Mouse (Mus musculus) cerebellum, adult 2 months (tissue): ENCODE results near the gene Sh3tc1.

Experiments
- CTCF ChIP-seq: fragments of 200-500 bp; IDR thresholded peaks from 2 replicates; pipeline ENCODE4 v1.5.1; 2011; ENCODE audit warnings: low read depth, mild to moderate bottlenecking, control low read depth, low read length, moderate library complexity, borderline replicate concordance; ENCODE audit not compliant: insufficient read depth
- POLR2A ChIP-seq: fragments of 200-500 bp; IDR thresholded peaks from 2 replicates; pipeline ENCODE4 v1.6.1; 2011; ENCODE audit warnings: low read length, control low read depth, borderline replicate concordance; ENCODE audit not compliant: insufficient read depth

DNA sequence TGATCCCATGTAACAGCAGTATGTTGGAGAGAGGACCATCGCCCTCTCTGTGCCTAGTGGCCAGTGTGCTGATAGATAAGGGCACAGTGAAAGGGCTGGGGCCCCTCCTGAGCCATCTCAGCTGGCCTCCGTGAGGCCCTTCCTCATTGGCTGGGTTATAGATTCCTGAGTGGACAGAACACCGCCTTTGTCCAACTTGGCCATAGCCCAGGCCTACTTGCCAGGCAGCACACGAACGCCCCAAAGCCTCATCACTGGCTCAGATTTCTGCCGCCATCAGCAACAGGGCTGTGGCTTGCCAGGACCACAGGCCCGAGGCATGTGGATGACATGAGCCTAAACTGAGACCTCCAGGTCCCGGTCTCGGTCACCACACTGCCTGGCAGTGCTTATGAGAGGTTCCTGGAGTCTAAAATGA lies 68.3 kb downstream of the Sh3tc1 start:
- TF ChIP-seq CTCF (no peak), POLR2A (no peak)
